Mouse (Mus musculus): Measurements from ENCODE around the gene Zfp710. TPM values are rescaled to one million over a fixed set of nuclear protein-coding genes. Genes with fewer than 3 reads are reported as not detected.

The Zfp710 gene
- polyA plus RNA-seq, 1 experiment from 2014 or later = 17.0 TPM

DNA sequence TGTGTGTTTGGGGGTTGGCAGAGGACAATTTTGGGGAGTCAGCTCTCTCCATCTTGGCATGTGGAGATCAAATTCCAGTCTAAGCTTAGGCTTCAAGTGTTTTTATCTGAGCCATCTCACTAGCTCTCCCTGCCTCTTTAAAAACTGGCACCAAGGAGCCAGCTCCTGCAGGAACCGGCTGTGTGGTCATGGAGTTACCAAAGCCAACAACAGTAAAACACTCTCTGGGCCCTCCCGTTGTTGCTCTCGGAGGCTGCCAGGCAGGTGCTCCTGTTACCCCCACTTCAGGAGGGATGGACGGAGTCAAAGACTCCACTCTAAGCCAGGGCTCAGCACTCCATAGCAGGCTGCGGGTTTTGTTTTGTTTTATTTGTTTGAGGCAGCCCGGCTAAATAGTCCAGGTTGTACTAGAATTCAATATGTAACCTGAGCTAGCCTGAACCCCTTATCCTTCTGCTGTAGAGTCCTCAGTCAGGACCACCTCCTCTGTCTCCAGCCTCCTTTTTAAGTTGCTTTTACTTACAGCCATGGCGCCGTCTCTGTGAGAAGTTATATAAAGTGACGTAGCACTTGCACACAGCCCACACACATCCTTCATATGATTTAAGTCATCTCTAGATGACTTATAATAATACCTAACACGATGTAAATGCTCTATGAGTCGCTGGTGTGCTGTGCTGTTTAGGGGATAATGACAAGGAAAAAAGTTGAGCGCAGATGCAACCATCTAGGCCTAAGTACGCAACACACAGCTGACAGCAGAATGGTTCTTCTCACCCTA, 42.3 kb downstream of the Zfp710 start:
- Histone ChIP-seq H3K4me2 (ENCODE audit: low read length) (no peak overlapping the region), H3K9ac (replicated peaks; ENCODE audit: low read length) (no peak overlapping the region), H3K27ac (replicated peaks; ENCODE audit: low read depth, low read length) (no peak overlapping the region), H3K9me3 (ENCODE audit: control insufficient read depth, low read length) (no peaks in the 10 kb centered on the region), H3K4me1 (ENCODE audit: control insufficient read depth, insufficient read depth, low read length) (peaks cover 41% of the 10 kb centered on the region), H3K4me3 (replicated peaks; ENCODE audit: low read depth, low read length) (no peak overlapping the region), H3K36me3 (ENCODE audit: control insufficient read depth, insufficient read depth, low read length) (no peaks in the 10 kb centered on the region), H3K27me3 (ENCODE audit: control insufficient read depth, insufficient read depth, low read length) (no peaks in the 10 kb centered on the region)
- WGBS = 78% methylated on average over 13 of the region's 13 CpGs
- ATAC-seq (ENCODE audit: low FRiP score, low TSS enrichment) (no peak), DNase-seq (no peak)

DNA sequence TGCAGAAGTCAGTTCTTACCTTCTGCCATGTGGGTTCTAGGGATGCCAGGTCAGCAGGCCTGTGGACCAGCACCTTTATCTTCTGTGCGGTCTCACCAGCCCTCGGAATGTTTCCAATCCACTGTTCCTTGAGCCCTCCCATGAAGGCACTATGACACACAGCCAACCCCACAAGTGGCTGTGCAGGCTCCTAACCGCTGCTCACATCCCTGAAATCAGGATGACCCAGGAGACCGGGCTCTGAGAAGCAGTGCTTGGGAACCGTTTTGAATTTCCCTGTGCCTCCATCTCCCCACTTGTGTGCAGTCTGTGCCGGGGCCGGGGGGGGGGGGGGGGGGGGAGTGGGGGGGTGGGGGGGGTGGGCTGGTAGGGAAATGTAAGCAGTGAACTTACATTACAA, 43.7 kb downstream of the Zfp710 start:
- Histone ChIP-seq H3K27me3 (ENCODE audit: control insufficient read depth, insufficient read depth, low read length) (no peaks in the 10 kb centered on the region), H3K4me1 (ENCODE audit: control insufficient read depth, insufficient read depth, low read length) (peaks cover 38% of the 10 kb centered on the region), H3K9me3 (ENCODE audit: control insufficient read depth, low read length) (no peaks in the 10 kb centered on the region), H3K27ac (replicated peaks; ENCODE audit: low read depth, low read length) (no peak overlapping the region), H3K36me3 (ENCODE audit: control insufficient read depth, insufficient read depth, low read length) (no peaks in the 10 kb centered on the region), H3K9ac (replicated peaks; ENCODE audit: low read length) (no peak overlapping the region), H3K4me3 (replicated peaks; ENCODE audit: low read depth, low read length) (no peak overlapping the region), H3K4me2 (ENCODE audit: low read length) (no peak overlapping the region)
- WGBS = 70% methylated on average over 4 of the region's 7 CpGs
- no peak for DNase-seq
- ATAC-seq (ENCODE audit: low FRiP score, low TSS enrichment) = no peak

DNA sequence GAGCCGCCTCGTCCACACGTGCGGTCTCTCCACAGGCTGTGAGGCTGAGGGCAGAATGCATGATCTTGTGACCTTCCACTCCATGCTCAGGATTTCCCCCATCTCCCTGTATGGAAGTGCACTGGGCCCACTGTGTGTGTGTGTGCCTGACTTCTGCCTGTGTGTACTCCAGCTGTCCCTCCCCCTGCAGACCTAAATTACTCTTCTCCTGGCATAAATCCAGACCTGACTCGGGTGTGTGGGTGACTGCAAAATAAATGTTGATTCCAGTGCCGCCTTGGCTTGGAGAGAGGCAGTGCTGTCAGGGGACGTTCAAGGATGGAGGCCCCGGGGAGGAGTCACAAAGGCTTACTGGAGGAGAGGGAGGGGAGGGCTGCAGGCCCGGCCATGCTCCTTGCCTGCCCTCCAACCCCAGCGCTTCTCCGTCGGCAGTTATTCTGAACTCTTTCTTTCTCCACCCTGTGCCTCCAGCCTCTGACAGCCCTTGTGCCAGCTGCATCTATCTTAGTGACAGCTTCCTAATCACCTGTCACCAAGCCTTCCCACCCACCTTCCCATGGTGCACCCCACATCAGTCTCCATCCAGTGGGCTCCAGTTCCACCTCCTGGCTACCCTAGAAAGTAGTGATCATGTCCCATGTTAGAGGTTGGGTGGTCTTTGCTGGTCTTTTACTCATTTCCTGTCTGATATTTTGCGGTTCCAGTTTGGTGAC, 45.2 kb downstream of the Zfp710 start:
- Histone ChIP-seq H3K27me3 (ENCODE audit: control insufficient read depth, insufficient read depth, low read length) (no peaks in the 10 kb centered on the region), H3K27ac (replicated peaks; ENCODE audit: low read depth, low read length) (peak overlapping the region; percentile 74), H3K9ac (replicated peaks; ENCODE audit: low read length) (peak overlapping the region; percentile 29; the same call in 1 of the 2 replicates), H3K4me2 (ENCODE audit: low read length) (no peak overlapping the region; the same call in 1 of the 2 replicates), H3K36me3 (ENCODE audit: control insufficient read depth, insufficient read depth, low read length) (no peaks in the 10 kb centered on the region), H3K4me1 (ENCODE audit: control insufficient read depth, insufficient read depth, low read length) (peaks cover 39% of the 10 kb centered on the region), H3K4me3 (replicated peaks; ENCODE audit: low read depth, low read length) (no peak overlapping the region), H3K9me3 (ENCODE audit: control insufficient read depth, low read length) (no peaks in the 10 kb centered on the region)
- ATAC-seq (ENCODE audit: low FRiP score, low TSS enrichment) = peak; percentile 57; the same call in 1 of the 2 replicates
- 15% methylated on average over 13 of the region's 13 CpGs for WGBS
- peak; percentile 70 for DNase-seq

DNA sequence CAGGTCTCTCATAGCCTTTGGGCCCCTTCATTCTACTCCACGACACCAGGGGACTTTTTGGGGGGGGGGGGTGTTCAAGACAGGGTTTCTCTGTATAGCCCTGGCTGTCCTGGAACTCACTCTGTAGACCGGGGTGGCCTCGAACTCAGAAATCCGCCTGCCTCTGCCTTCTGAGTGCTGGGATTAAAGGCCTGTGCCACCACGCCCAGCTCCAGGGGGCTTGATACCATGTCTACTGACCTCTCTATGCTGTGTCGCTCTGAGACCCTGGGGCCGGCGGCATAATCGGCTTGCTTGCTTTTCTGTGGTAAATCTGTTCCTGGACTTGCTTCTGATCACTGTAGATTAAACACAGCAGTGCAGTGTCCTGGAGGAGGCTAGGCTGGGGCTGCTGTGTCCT, 46.6 kb downstream of the Zfp710 start:
- peaks cover 53% of the 10 kb centered on the region for H3K4me1 ChIP-seq (ENCODE audit: control insufficient read depth, insufficient read depth, low read length)
- H3K4me2 ChIP-seq (ENCODE audit: low read length) = no peak overlapping the region
- no peaks in the 10 kb centered on the region for H3K36me3 ChIP-seq (ENCODE audit: control insufficient read depth, insufficient read depth, low read length)
- H3K27ac ChIP-seq (replicated peaks; ENCODE audit: low read depth, low read length) = no peak overlapping the region
- H3K9me3 ChIP-seq (ENCODE audit: control insufficient read depth, low read length) = no peaks in the 10 kb centered on the region
- no peaks in the 10 kb centered on the region for H3K27me3 ChIP-seq (ENCODE audit: control insufficient read depth, insufficient read depth, low read length)
- DNase-seq (no peak), ATAC-seq (ENCODE audit: low FRiP score, low TSS enrichment) (no peak)
- no peak overlapping the region for H3K9ac ChIP-seq (replicated peaks; ENCODE audit: low read length)
- no peak overlapping the region for H3K4me3 ChIP-seq (replicated peaks; ENCODE audit: low read depth, low read length)
- 79% methylated on average over 9 of the region's 9 CpGs for WGBS

DNA sequence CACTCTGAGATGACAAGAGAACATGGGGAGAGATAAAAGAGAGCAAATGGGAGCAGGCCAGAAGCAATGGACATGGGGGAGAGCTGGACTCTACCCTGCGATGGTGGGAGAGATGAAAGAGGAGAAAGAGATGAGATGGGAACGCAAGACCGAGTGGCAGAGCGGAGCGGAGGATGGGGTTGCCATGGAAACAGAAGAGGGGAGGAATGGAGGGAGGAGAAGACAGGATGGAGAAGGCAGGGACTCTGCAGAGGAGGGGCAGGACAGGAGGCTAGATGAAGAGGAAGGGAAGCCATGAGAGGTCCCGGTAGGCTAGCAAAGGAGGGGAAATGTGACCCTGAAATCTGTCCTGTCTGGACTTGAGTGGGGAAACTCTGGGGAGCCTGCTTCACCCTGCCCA, 47.7 kb downstream of the Zfp710 start:
- Histone ChIP-seq H3K4me1 (ENCODE audit: control insufficient read depth, insufficient read depth, low read length) (peaks cover 64% of the 10 kb centered on the region), H3K27ac (replicated peaks; ENCODE audit: low read depth, low read length) (peak overlapping the region; percentile 37), H3K36me3 (ENCODE audit: control insufficient read depth, insufficient read depth, low read length) (no peaks in the 10 kb centered on the region), H3K27me3 (ENCODE audit: control insufficient read depth, insufficient read depth, low read length) (no peaks in the 10 kb centered on the region), H3K4me3 (replicated peaks; ENCODE audit: low read depth, low read length) (no peak overlapping the region), H3K9me3 (ENCODE audit: control insufficient read depth, low read length) (no peaks in the 10 kb centered on the region), H3K4me2 (ENCODE audit: low read length) (peak overlapping the region; percentile 18; the same call in 1 of the 2 replicates), H3K9ac (replicated peaks; ENCODE audit: low read length) (no peak overlapping the region)
- ATAC-seq (ENCODE audit: low FRiP score, low TSS enrichment) (no peak), DNase-seq (peak; percentile 76)
- 8% methylated on average over 6 of the region's 6 CpGs for WGBS

DNA sequence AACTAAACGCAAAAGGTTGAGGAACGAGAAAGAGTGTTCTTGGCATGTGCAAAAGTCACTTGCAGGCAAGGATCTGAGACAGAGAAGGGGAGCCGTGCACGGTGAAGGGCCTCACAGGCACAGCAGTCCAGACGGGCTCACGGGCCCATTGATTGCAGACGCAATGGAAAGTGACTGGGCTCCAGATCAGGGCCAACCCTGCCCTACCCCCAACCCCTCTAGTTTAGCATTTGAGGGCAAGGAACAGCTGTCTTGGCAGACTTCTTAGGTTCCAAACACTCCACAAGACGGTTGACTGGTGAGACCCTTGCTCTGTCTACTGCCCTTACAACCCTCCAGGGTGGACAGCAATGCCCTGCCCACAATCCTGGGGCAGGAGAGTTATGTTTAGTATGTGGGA, 48.9 kb downstream of the Zfp710 start:
- DNase-seq = no peak

GRCm38 (mm10) chr7:80074921-80075441, 50.4 kb downstream of the Zfp710 start:
- DNase-seq (no peak), ATAC-seq (ENCODE audit: low FRiP score, low TSS enrichment) (no peak)
- Histone ChIP-seq H3K9me3 (ENCODE audit: control insufficient read depth, low read length) (no peaks in the 10 kb centered on the region), H3K4me1 (ENCODE audit: control insufficient read depth, insufficient read depth, low read length) (peaks cover 55% of the 10 kb centered on the region), H3K4me3 (replicated peaks; ENCODE audit: low read depth, low read length) (no peak overlapping the region), H3K27ac (replicated peaks; ENCODE audit: low read depth, low read length) (peak overlapping the region; percentile 82; the same call in 1 of the 2 replicates), H3K9ac (replicated peaks; ENCODE audit: low read length) (no peak overlapping the region), H3K4me2 (ENCODE audit: low read length) (no peak overlapping the region), H3K36me3 (ENCODE audit: control insufficient read depth, insufficient read depth, low read length) (no peaks in the 10 kb centered on the region), H3K27me3 (ENCODE audit: control insufficient read depth, insufficient read depth, low read length) (no peaks in the 10 kb centered on the region)
- 48% methylated on average over 5 of the region's 5 CpGs for WGBS

More for the DNA sequence above, 48.9 kb downstream of the Zfp710 start:
- H3K4me2 ChIP-seq (ENCODE audit: low read length) = no peak overlapping the region
- no peak overlapping the region for H3K27ac ChIP-seq (replicated peaks; ENCODE audit: low read depth, low read length)
- peaks cover 64% of the 10 kb centered on the region for H3K4me1 ChIP-seq (ENCODE audit: control insufficient read depth, insufficient read depth, low read length)
- no peaks in the 10 kb centered on the region for H3K27me3 ChIP-seq (ENCODE audit: control insufficient read depth, insufficient read depth, low read length)
- 84% methylated on average over 8 of the region's 8 CpGs for WGBS
- H3K4me3 ChIP-seq (replicated peaks; ENCODE audit: low read depth, low read length) = no peak overlapping the region
- H3K36me3 ChIP-seq (ENCODE audit: control insufficient read depth, insufficient read depth, low read length) = no peaks in the 10 kb centered on the region
- H3K9ac ChIP-seq (replicated peaks; ENCODE audit: low read length) = no peak overlapping the region
- ATAC-seq (ENCODE audit: low FRiP score, low TSS enrichment) = no peak
- H3K9me3 ChIP-seq (ENCODE audit: control insufficient read depth, low read length) = no peaks in the 10 kb centered on the region

- Histone ChIP-seq H3K4me1 (ENCODE audit: control insufficient read depth, insufficient read depth, low read length) (peaks cover 52% of the 10 kb centered on the region), H3K9me3 (ENCODE audit: control insufficient read depth, low read length) (no peaks in the 10 kb centered on the region), H3K9ac (replicated peaks; ENCODE audit: low read length) (0 out of 2 replicates have a peak overlapping the region, but pooled peaks have one; percentile 16), H3K27me3 (ENCODE audit: control insufficient read depth, insufficient read depth, low read length) (no peaks in the 10 kb centered on the region), H3K4me2 (ENCODE audit: low read length) (no peak overlapping the region), H3K4me3 (replicated peaks; ENCODE audit: low read depth, low read length) (no peak overlapping the region), H3K27ac (replicated peaks; ENCODE audit: low read depth, low read length) (peak overlapping the region; percentile 82), H3K36me3 (ENCODE audit: control insufficient read depth, insufficient read depth, low read length) (peaks cover 2% of the 10 kb centered on the region)
- WGBS = 11% methylated on average over 3 of the region's 4 CpGs
- DNase-seq = peak; percentile 50
- ATAC-seq (ENCODE audit: low FRiP score, low TSS enrichment) = peak; percentile 34; the same call in 1 of the 2 replicates
Measured at GRCm38 (mm10) chr7:80075946-80076583, 51.5 kb downstream of the Zfp710 start.
